Mouse (Mus musculus): ENCODE results near the gene Tmprss6.

Gene Tmprss6

DNA sequence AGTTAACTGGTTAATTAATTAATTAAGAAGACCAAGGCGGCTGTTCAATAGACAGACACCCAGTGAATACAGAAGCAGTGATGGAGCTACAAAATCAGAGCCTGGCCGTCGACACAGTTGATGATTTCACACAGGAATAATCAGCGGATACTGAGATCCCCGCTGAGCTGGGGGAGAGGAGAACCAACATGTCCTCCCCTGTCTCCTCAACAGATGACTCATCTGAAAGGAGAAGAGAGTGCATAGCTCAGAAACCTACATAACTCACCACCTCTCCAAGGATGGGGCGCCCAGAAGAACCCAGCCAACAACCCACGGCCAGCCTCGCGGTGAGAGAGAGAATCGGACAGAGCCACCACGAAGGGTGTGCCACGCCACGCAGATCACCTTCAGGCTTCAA, 48.0 kb downstream of the Tmprss6 start:
- no peak for DNase-seq (ENCODE audit: low spot score in 2 of 2)

GRCm38 (mm10) chr15:78416937-78417336, 51.5 kb downstream of the Tmprss6 start:
- DNase-seq (ENCODE audit: low spot score in 2 of 2) = no peak

GRCm38 (mm10) chr15:78414157-78414556, 54.3 kb downstream of the Tmprss6 start:
- DNase-seq (ENCODE audit: low spot score in 2 of 2) = no peak

DNA sequence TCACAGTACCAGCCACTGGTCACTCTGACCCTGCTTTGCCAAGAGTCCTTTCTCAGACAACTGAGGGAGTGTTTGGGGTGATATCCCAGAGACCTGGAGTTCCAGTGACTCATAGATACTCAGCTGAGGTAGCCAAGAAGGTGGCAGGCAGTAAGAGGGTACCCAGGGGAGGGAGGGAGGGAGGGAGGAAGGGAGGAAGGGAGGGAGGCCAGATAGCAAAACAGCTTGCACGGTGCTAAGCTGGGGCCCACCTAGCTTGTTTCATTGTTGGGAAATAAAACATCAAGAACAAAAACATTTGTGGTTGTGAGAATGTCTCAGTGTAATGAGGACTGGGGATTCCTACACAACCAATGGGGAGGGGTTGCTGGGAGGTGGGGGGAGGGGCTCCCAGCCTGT, 54.7 kb downstream of the Tmprss6 start:
- no peak for DNase-seq (ENCODE audit: low spot score in 2 of 2)

DNA sequence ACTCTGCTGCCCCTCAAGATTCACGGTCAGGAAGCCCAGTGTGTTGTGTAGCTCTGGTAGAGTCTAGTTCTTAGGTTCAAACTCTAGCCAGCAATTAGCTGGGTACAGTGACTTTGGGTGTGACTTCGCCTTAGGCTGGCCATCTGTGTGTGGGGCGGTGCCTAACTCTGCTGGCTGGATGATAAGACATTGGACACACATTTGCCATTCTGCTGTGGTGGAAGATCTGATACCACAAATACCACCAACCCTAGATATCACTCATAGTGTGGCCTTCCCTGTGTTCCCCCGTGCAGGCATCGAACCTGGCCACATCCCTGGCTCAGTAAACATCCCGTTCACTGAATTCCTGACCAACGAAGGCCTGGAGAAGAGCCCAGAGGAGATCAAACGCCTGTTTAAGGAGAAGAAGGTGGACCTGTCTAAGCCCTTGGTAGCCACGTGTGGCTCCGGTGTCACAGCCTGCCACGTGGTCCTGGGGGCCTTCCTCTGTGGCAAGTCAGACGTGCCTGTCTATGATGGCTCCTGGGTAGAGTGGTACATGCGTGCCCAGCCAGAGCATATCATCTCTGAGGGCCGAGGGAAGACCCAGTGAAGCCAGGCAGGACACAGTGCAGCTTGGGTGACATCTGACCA, 55.2 kb downstream of the Tmprss6 start:
- DNase-seq (ENCODE audit: low spot score in 2 of 2) = peak in 1 of 2 experiments; percentile 73

DNA sequence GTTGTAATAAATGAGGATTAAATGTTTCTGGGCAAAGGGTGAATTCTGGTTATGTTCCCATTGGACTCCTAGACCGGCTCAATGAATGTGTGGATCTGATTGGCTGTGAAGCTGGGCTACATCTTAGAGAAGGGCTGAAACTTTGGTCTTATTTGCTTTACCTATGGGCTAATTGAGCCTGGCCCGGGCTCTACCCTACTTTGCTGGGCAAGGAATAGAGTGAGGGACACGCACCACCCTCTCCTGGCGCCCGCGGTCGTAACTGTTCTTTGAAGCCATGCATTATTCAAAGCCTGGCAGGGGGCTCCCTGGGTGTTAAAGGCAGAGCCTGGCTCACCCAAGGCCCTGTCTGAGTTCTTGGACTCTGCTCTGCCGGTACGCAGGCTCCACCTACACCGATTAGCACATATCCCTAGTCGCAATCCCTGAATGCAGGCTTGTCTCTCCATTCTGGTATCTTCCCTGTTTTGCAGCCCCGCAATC, 58.8 kb downstream of the Tmprss6 start:
- DNase-seq (ENCODE audit: low spot score in 2 of 2) = no peak

GRCm38 (mm10) chr15:78406293-78406934, 62.0 kb downstream of the Tmprss6 start, which contains the start of gene Mpst:
Gene Mpst (plus strand): TSS chr15:78406416.
- DNase-seq (ENCODE audit: low spot score in 2 of 2) = peak; percentile 90 to 94

- DNase-seq (ENCODE audit: low spot score in 2 of 2) = peak; percentile 81 to 86
These were observed 62.8 kb downstream of the Tmprss6 start, which contains the start of gene Tst for GRCm38 (mm10) chr15:78405517-78406211. Gene Tst (minus strand): TSS chr15:78405907.

DNA sequence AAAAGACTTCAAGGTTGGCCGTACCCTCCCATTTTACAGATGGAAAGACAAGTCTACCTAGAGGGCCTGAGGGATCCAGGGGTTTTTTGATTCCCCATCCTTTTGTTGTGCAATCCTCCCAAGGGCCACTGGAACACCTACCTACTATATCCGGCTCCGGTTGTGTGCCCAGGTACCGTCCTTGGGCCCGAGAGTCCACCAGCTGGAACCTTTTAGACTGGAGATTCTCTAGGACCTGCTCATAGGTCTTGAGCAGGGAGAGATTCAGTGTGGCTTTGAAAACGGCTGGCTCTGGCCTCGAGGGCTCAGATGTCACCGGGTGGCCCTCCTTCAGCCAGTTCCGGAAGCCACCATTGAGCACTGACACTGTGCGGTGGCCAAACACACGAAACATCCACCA, 63.3 kb downstream of the Tmprss6 start:
- DNase-seq (ENCODE audit: low spot score in 2 of 2) = no peak

DNA sequence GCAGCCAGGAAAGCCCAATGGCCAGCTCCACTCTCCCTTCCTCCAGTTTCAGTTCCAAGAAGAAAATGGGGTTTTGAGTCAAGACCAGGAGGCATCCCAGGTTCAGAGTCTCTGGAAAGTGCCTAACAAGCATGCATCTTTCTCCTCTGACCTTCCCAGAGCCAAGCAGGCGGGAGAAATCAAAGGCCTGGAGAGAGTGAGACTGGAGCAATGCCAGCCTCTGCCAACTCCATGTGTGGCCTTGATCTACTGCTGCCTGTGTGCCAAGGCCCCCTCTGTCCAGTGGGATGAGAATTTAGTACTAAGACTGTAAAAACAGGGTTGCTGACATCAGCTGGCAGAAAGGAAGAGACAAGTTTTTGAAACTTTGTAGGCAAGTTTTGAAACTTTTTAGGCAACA, 64.5 kb downstream of the Tmprss6 start:
- DNase-seq (ENCODE audit: low spot score in 2 of 2) = no peak

DNA sequence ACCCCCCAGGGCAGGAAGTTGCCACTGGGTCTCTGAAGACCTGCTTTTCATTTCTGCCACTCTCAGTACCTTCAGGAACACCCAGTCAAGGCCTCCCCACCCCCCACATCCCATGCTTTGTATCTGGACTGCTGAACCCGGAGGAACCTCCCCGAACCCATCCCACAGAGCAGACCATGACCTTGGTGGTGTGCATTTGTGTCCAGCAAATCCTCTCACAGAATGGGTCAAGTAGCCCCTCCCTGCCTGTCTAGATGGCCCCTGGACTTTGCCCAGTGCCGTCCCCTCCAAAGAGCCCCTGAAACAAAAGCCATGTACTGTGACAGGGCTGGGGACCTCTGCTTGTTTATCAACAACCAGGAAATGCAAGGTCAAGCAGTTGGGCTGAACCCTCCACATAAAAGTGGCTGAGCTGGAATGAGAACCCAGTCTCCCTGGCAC, 65.1 kb downstream of the Tmprss6 start:
- DNase-seq (ENCODE audit: low spot score in 2 of 2) = no peak

DNA sequence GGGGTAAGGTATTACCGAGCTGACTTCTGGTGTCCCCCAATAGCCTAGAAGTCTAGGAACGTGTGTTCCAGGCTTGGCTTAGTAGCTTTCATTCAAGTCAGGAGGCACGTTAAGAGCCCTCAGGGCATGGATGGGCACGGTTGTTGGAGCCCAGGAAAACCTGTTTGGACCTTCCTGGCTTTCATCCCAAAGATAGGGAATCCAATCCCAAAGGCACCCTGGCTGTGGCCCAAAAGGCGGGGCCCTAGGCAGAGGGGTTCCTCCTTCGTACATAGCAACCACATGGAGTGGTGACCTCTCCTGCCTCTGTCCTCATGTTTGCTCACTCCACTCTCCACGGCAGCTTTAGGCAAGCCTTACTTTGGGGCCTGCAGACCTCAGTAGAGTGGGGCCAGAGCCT, 66.0 kb downstream of the Tmprss6 start:
- no peak for DNase-seq (ENCODE audit: low spot score in 2 of 2)

DNA sequence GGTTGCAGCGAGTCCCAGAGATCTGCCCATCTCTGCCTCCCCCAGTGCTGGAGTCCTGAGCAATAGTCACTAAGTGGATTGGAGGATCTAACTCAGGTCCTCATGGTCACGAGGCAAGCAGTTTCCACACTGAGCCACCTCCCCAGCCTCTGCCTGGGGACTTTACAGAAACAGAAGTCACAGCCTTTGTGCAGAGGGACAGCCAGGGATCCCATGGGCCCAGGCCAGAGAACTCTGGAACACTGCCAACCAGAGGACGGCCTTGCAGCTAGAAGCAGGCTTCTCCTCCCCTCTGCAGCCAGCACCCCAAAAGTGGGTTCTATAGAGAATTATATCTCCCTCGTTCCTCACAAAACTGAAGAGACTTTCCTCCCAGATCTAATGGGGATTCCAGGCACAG, 66.5 kb downstream of the Tmprss6 start:
- DNase-seq (ENCODE audit: low spot score in 2 of 2) = peak in 1 of 2 experiments; percentile 50

DNA sequence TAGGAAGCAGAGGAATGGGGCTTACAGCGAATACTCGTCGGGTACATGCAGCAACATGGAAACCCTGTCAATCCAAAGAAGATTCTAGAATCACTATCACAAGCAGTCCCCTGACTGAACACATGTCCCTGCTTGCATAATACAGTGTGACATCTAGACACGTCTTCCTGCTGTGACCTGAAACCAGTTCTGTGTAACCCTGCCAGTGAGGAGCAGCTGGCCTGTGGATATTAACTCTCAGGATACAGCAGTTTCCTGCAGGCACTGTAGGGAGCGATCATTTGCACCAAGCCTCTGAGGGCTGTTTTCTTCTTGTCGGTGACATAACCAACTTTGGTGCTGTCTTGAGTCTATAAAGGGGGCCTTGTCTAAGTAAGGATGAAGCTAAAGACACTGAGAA, 67.1 kb downstream of the Tmprss6 start:
- DNase-seq (ENCODE audit: low spot score in 2 of 2) = no peak

GRCm38 (mm10) chr15:78395478-78395962, 72.9 kb downstream of the Tmprss6 start, which contains the start of gene Tex33:
Gene Tex33 (minus strand): TSS chr15:78395912.
- DNase-seq (ENCODE audit: low spot score in 2 of 2) = no peak

DNA sequence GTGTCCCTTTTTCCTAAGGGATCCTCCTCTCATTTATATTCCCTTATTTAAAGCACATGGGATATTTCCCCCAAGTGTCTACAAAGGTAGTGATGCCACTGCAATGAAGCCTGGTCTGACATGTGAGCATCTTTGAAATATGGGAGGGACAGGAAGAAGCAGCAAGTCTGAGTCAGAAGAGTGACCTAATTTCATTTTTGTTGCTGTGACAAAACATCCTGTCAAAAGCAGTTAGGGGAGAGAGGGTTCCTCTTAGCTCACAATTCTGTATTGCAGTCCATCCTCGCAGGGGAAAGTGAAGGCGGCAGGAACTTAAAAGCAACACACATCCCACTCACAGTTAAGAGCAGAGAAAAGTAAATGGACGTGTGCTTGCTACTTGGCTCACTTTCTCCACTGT, 77.6 kb downstream of the Tmprss6 start:
- DNase-seq (ENCODE audit: low spot score in 2 of 2) = no peak
